Mouse (Mus musculus): ENCODE data around the gene Scn4a.
"Not testable (repeated sequence)": the region's sequence is repeated elsewhere in the genome, so short reads cannot be mapped to it uniquely, and the experiment has no call there.

The Scn4a gene

GRCm38 (mm10) chr11:106353188-106353587 is at the start of gene Scn4a:
Gene Scn4a (minus strand): TSS chr11:106353288.
- DNase-seq (ENCODE audit: low read depth, low spot score), result no peak

GRCm38 (mm10) chr11:106398481-106398880 is 45.4 kb upstream of the Scn4a start:
- no peak for DNase-seq (ENCODE audit: low read depth, low spot score)

DNA sequence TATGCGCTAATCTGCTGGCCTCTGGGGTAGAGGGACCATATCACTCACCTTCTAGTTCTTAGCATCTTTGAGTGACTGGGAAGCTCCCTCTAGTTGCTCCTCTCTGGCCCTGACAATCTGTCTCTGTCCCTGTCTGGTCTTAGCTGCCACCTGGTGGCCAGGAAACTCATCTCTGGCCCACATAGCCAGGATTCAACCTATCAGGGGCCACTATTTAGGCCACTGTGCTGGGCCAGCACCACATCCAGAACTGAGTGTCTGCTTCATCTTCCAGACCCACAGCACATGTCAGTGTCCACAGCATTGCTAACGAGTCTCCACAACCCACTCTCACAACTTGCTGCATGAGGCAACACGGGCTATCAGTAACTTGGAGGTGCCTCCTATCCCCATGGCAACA is 44.6 kb upstream of the Scn4a start:
- peak; percentile 55 for DNase-seq (ENCODE audit: low read depth, low spot score)

DNA sequence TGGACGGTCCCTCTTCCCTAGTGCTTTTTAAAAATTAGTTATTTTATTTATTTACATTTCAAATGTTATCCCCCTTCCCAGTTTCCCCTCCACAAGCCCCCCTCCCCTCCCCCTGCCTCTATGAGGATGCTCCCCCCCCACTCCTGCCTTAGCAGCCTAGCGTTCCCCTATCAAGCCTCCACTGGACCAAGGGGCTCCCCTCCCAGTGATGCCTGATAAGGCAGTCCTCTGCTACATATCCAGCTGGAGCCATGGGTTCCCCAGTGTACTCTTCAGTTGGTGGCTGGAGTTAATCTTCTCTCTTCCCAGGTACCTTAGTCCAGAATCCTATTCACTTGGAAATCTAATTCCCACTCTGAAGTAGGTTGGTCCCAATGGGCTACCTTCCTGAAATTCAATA is 41.0 kb upstream of the Scn4a start:
- not testable (repeated sequence) for DNase-seq (ENCODE audit: low read depth, low spot score)

DNA sequence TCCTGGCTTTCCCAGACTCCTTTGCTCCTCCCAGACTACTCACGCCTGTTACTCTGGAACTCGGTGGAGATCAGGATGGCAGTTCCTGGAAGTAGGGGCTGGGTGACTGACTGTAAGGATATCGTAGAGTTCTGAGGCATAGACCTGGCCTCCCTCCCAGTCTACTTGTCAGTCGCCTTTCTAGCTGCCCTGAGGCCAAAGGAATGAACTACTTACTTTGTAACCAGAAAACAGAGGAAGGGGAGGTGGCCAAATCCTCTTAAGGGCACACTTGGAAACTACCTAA is 40.2 kb upstream of the Scn4a start:
- DNase-seq (ENCODE audit: low read depth, low spot score), result no peak

DNA sequence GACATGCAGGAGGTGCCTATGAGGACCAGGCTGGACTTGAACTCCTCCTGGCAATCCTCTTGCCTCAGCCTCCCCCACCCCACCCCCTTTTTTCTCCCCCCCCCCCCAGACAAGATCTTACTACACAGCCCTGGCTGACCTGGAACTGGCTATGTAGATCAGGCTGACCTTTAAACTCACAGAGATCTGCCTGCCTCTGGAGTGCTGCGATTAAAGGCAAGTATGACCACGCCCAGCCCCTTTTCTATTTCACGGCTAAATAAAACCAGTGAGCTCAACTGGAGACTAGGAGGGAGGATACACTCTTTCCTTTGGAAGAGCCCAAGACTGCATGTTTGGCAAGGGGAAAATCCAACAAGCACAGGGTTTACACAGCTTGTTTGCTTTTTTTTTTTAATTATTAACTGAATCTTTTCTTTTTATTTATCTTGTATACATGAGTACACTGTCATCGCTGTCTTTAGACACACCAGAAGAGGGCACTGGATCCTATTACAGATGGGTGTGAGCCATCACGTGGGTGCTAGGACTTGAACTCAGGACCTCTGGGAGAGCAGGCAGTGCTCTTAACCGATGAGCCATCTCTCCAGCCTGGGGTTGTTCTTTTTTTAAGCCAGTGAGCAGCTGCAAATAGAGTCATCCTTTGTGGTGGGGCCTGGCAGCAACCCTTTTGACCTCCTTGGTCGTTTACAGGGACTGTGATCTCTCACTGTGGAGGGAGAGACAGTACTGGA is 39.7 kb upstream of the Scn4a start:
- DNase-seq (ENCODE audit: low read depth, low spot score), result no peak

- peak; percentile 80 for DNase-seq (ENCODE audit: low read depth, low spot score)
These were observed 38.6 kb upstream of the Scn4a start for GRCm38 (mm10) chr11:106391546-106392188.

DNA sequence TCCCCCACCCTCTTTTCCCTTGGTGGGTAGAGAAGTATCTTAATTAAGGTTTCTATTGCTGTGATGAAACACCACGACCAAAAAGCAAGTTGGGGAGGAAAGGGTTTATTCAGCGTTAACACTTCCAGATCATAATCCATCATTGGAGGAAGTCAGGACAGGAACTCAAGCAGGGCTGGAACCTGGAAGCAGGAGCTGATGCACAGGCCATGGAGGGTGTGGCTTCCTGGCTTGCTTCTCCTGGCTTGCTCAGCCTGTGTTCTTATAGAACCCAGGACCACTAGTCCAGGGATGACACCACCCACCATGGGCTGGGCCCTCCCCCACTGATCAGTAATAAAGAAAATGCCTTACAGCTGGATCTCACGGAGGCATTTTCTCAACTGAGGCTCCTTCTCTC is 37.7 kb upstream of the Scn4a start:
- DNase-seq (ENCODE audit: low read depth, low spot score), result no peak

- no peak for DNase-seq (ENCODE audit: low read depth, low spot score)
These were observed 36.5 kb upstream of the Scn4a start for GRCm38 (mm10) chr11:106389611-106390010.

DNA sequence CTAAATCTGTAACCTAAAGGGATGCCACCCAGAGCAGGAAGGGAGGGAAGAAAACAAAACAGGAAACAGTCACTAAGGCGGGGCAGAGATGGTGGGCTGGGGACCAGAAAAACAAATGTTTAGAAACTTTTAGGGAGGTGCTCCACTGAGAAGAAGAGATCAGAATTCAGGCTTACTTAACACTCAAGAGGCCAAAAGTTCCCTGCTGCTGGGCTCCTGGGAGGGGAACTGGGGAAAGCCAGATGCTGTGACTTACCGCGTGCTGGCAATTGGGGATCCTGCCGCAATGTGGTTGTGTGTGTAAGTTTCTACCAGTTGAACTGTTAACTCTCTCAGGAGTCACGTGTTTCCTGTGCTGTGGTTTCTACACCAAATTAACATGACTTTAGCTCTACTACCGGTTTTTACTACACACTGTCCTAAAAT is 34.7 kb upstream of the Scn4a start, which contains the start of gene Icam2:
Gene Icam2 (minus strand): TSS at position 285 of the 426 bp plus-strand sequence.
- peak; percentile 86 for DNase-seq (ENCODE audit: low read depth, low spot score)

- peak; percentile 83 for DNase-seq (ENCODE audit: low read depth, low spot score)
These were observed 33.9 kb upstream of the Scn4a start for GRCm38 (mm10) chr11:106387020-106387419.

- no peak for DNase-seq (ENCODE audit: low read depth, low spot score)
These were observed 33.3 kb upstream of the Scn4a start for GRCm38 (mm10) chr11:106386409-106386808.

DNA sequence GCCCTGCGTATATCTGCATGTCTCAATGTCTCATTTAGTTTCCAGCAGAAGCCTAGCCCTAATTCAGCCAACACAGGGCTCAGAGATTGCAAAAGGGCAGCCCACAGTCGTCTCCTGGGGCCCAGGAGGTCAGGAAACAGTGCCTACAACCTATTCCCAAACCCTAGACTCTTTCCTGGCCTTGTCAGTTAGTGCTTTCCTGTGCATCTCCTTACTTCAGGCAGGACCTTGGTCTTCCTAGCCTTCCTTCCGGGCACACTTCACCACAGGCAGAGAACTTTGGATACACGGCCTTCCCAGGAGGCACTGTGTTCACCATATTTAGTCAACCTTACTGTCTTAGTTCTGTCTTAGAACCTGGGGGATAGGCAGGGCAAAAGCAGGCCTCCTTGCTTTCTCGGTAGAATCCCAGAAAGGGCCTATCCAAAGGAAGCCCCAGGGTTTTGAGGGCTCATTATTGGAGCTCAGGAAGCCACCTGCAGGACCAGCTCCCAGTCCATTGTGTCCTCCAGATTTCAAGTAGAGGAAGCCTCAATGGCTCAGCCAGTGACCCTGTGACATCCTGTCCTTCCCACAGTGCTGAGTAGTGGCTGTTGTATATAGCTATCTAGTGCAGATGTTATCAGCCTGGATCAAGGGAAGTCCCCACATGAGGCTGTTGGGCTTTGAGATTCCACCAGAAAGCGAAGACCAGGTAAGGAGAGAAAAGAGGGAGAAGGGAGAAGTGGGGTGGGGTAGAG is 30.1 kb upstream of the Scn4a start:
- no peak for DNase-seq (ENCODE audit: low read depth, low spot score)

DNA sequence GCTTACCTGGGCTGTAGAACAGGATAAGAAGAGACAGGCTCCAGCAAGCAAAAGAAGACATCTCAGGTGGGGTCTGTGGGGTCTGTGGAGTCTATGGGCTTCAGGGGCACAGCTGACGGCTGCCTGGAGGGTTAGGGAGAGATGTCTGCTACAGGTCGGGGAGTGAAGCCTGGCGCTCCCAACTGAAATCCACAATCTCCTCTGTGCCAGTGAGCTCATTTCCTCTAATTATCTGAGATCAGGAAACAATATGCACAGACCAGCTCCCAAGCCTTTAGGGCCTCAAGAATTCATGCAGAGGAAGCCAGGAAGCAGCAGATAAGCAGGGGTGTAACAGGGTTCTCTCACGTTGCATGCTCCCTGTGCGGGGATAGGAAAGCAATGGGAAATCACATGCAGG is 29.3 kb upstream of the Scn4a start:
- no peak for DNase-seq (ENCODE audit: low read depth, low spot score)

- DNase-seq (ENCODE audit: low read depth, low spot score), result no peak
These were observed 28.8 kb upstream of the Scn4a start for GRCm38 (mm10) chr11:106381883-106382282.

- DNase-seq (ENCODE audit: low read depth, low spot score), result no peak
These were observed 27.9 kb upstream of the Scn4a start for GRCm38 (mm10) chr11:106381011-106381410.

DNA sequence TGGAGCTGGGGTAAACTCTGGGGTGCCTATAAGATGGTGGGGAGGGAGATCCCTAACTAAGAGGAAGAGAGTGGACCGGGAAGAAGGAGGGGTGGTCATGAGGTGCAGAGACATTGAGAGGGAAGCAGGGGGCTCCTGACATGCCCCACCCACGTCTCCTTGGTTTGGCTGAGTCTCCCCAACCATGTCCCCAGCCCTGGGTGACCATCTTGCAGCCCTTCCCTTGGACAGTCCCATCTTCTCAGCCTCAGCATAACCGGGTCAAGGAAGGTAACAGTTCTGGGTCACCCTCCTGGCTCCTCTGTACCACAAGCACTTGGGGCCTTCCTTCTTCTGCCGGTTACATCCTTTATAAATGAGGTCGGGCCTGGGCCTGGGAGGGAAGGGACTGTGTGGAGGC is 21.9 kb upstream of the Scn4a start:
- DNase-seq (ENCODE audit: low read depth, low spot score), result no peak

DNA sequence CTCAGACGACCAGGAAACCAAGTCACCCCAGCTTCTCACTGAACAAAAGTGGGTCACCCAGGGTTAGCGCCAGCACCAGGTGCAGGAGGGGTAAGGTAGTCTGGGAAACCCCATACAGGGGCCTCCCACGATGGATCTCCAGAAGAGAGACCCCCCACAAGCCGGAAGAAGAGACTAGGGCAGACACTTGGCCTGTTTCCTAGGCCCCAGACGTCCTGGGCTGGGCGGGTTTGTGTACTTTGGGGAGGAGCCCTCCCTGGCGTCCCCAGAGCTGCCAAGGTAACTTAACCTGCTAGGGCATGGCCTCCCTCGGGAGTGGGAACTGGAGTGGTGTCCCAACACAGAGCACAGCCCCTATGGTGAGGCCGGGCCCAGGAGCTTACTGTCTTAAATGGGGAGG is 21.5 kb upstream of the Scn4a start:
- no peak for DNase-seq (ENCODE audit: low read depth, low spot score)

GRCm38 (mm10) chr11:106373998-106374397 is 20.9 kb upstream of the Scn4a start:
- no peak for DNase-seq (ENCODE audit: low read depth, low spot score)

GRCm38 (mm10) chr11:106366316-106366715 is 13.2 kb upstream of the Scn4a start:
- DNase-seq (ENCODE audit: low read depth, low spot score), result peak; percentile 66

DNA sequence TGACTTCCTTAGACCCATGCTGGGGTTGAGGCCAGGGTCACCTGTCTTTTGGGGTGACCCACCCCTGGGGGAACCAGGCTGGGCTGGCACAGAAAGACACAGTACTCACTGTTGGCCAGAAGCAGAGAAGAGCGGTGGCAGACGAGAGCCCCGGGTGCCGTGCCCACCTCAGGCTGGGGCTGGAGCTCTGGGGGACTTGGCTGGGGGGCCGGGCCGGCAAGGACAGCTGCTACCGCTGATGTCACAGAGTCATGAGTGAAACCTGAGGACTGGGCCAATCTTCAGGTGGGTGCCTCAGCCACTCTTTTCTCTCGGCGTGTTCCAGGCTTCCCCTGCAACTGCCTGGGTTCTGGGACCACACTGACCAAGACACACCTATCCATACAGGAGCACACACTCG is 12.3 kb upstream of the Scn4a start, which contains the start of gene Prr29:
Gene Prr29 (plus strand): TSS at position 107 of the 400 bp plus-strand sequence.
- DNase-seq (ENCODE audit: low read depth, low spot score), result no peak

DNA sequence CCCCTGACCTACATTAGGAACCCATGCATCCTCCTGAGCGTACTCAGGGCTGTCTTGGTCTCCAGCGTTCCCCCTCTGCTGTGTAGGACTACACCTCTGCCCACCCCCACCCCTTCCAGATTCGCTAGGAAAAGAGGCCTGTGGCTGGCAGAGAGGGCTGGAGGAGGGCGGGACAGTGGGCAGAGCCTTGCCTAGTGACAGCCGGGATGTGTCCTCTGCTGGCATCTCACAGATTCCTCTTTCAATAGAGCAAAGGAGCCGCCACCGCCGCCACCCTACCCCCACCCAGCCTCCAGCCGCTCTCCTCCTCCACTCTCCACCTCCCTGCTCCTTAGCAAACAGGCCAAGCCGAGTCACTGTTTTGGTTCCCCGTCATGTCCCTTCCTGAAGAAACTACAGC is 11.6 kb upstream of the Scn4a start:
- DNase-seq (ENCODE audit: low read depth, low spot score), result no peak

DNA sequence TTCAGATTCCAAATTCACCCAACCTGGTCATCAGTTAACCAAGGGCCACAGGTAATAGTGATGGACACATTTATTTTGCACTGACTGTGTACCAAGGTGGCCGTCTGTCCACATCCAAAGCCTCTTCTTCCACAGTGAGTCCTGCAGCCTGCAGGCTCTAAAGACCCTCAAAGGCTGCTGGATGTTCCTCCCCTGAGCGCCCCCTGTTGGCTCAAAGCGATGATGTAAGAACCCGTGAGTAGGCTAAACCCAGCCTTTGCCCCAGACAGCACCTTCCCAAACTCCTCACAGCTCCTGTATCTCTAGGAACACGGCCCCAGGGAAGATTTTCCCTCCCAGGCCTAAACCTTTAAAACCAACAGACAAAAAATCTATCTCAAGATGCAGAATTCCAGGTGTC is 6.3 kb upstream of the Scn4a start:
- peak; percentile 58 for DNase-seq (ENCODE audit: low read depth, low spot score)

All from A20 (cell line).